Mouse (Mus musculus) myocyte (in vitro differentiated cells): Measurements from ENCODE around the gene Golm1. TPM values are rescaled to one million over a fixed set of nuclear protein-coding genes. Genes with fewer than 3 reads are reported as not detected.
"Not testable (repeated sequence)": the region's sequence is repeated elsewhere in the genome, so short reads cannot be mapped to it uniquely, and the experiment has no call there.

Source experiments
- H3K27me3 ChIP-seq: one replicate; pipeline ENCODE4 v1.6.1; 2011; ENCODE audit not compliant: control insufficient read depth, insufficient read depth, insufficient read length
- H3K36me3 ChIP-seq: one replicate; pipeline ENCODE4 v1.6.1; 2011; ENCODE audit not compliant: control insufficient read depth, insufficient read depth
- H3K4me2 ChIP-seq: one replicate; pipeline ENCODE4 v1.6.1; 2011; ENCODE audit warnings: low read depth, control low read depth
- H3K4me3 ChIP-seq: one replicate; pipeline ENCODE4 v1.5.1; 2011; ENCODE audit warnings: mild to moderate bottlenecking, control low read depth, moderate library complexity
- H3K79me2 ChIP-seq: one replicate; pipeline ENCODE4 v1.6.1; 2011; ENCODE audit not compliant: control insufficient read depth, insufficient read depth
- H3ac ChIP-seq: one replicate; pipeline ENCODE4 v1.6.1; 2011; ENCODE audit not compliant: control insufficient read depth, insufficient read length
- CEBPB ChIP-seq: IDR thresholded peaks from 2 replicates; pipeline ENCODE4 v1.6.1; 2011; ENCODE audit warnings: mild to moderate bottlenecking, moderate library complexity; ENCODE audit not compliant: poor library complexity, insufficient read depth, severe bottlenecking
- E2F4 ChIP-seq: IDR thresholded peaks from one replicate; pipeline ENCODE4 v1.6.1; 2011; ENCODE audit warnings: mild to moderate bottlenecking, control low read depth, moderate library complexity; ENCODE audit not compliant: insufficient read depth
- MAX ChIP-seq: IDR thresholded peaks from one replicate; pipeline ENCODE4 v1.6.1; 2011; ENCODE audit warnings: low read depth, mild to moderate bottlenecking, control low read depth
- MYOD1 ChIP-seq, 3 experiments: IDR thresholded peaks; one replicate each; pipeline ENCODE4 v1.6.1; 2011; ENCODE audit warnings: control low read depth in 2 of 3, low read depth in 2 of 3, mild to moderate bottlenecking in 2 of 3, moderate library complexity in 1 of 3; ENCODE audit not compliant: insufficient read length in 2 of 3, control insufficient read depth in 1 of 3
- MYOG ChIP-seq, 3 experiments: IDR thresholded peaks; one replicate each; pipeline ENCODE4 v1.6.1; 2011; ENCODE audit warnings: control low read depth in 2 of 3, low read depth in 2 of 3, mild to moderate bottlenecking in 2 of 3; ENCODE audit not compliant: insufficient read length in 2 of 3, control insufficient read depth in 1 of 3, insufficient read depth in 1 of 3
- POLR2A ChIP-seq: IDR thresholded peaks from one replicate; pipeline ENCODE4 v1.6.1; 2011; ENCODE audit warnings: low read depth, mild to moderate bottlenecking, control low read depth, moderate library complexity; ENCODE audit not compliant: insufficient read length
- POLR2AphosphoS2 ChIP-seq: IDR thresholded peaks from one replicate; pipeline ENCODE4 v1.6.1; 2011; ENCODE audit warnings: low read depth, control low read depth; ENCODE audit not compliant: insufficient read length
- REST ChIP-seq: IDR thresholded peaks from one replicate; pipeline ENCODE4 v1.6.1; 2011; ENCODE audit warnings: mild to moderate bottlenecking, control low read depth, moderate library complexity; ENCODE audit not compliant: insufficient read depth, insufficient read length
- SRF ChIP-seq: IDR thresholded peaks from one replicate; pipeline ENCODE4 v1.6.1; 2011; ENCODE audit warnings: low read depth; ENCODE audit not compliant: control insufficient read depth, insufficient read length
- TCF12 ChIP-seq: IDR thresholded peaks from one replicate; pipeline ENCODE4 v1.6.1; 2011; ENCODE audit warnings: mild to moderate bottlenecking, control low read depth; ENCODE audit not compliant: poor library complexity, insufficient read depth, severe bottlenecking
- TCF3 ChIP-seq: IDR thresholded peaks from one replicate; pipeline ENCODE4 v1.6.1; 2011; ENCODE audit warnings: low read depth, control low read depth; ENCODE audit not compliant: insufficient read length
- USF1 ChIP-seq: IDR thresholded peaks from one replicate; pipeline ENCODE4 v1.6.1; 2011; ENCODE audit warnings: low read depth, mild to moderate bottlenecking, control low read depth, moderate library complexity
- polyA plus RNA-seq: library from polyadenylated mRNA; unstranded; fragments of >200 nt; fragmentation: generic; extraction: Trizol; gene quantifications from one replicate; pipeline ENCODE4 v1.2.1, GENCODE M21; 2012; ENCODE audit warnings: missing spikeins

Gene Golm1
- polyA plus RNA-seq, 1 experiment: 4.8 TPM

GRCm38 (mm10) chr13:59592630-59593029 lies 83.0 kb downstream of the Golm1 start:
- Histone ChIP-seq H3K4me3 (no peak overlapping the region), H3K27me3 (no peaks in the 10 kb centered on the region), H3K79me2 (peaks cover 18% of the 10 kb centered on the region), H3ac (no peak overlapping the region), H3K4me2 (no peak overlapping the region), H3K36me3 (peaks cover 32% of the 10 kb centered on the region)
- TF ChIP-seq USF1 (no peak), MAX (no peak), MYOD1 (IDR thresholded peaks at IDR 0.05; ENCODE audit: control insufficient read depth in 1 of 3, insufficient read length in 2 of 3, low read depth in 2 of 3) (no peak), E2F4 (no peak), POLR2A (no peak), SRF (no peak), POLR2AphosphoS2 (no peak), CEBPB (no peak), TCF12 (no peak), TCF3 (no peak)

- H3K36me3 ChIP-seq: peaks cover 32% of the 10 kb centered on the region
- not testable (repeated sequence) for H3K4me3 ChIP-seq, H3ac ChIP-seq, H3K27me3 ChIP-seq, H3K4me2 ChIP-seq
- H3K79me2 ChIP-seq: peaks cover 19% of the 10 kb centered on the region
Measured at GRCm38 (mm10) chr13:59592058-59592457, 83.6 kb downstream of the Golm1 start.

GRCm38 (mm10) chr13:59590691-59591090 lies 84.9 kb downstream of the Golm1 start:
- Histone ChIP-seq H3K79me2 (peaks cover 32% of the 10 kb centered on the region), H3K4me3 (no peak overlapping the region), H3K27me3 (no peaks in the 10 kb centered on the region), H3K4me2 (no peak overlapping the region), H3K36me3 (peaks cover 28% of the 10 kb centered on the region), H3ac (no peak overlapping the region)
- TF ChIP-seq POLR2A (no peak), MAX (no peak), TCF3 (no peak), MYOD1 (IDR thresholded peaks at IDR 0.05; ENCODE audit: control insufficient read depth in 1 of 3, insufficient read length in 2 of 3, low read depth in 2 of 3) (no peak), E2F4 (no peak)

- Histone ChIP-seq H3K36me3 (peaks cover 24% of the 10 kb centered on the region), H3K27me3 (no peaks in the 10 kb centered on the region)
- TF ChIP-seq CEBPB (no peak), TCF12 (no peak), TCF3 (no peak), MYOG (IDR thresholded peaks at IDR 0.05; ENCODE audit: control insufficient read depth in 1 of 3, insufficient read depth in 1 of 3, insufficient read length in 2 of 3, low read depth in 2 of 3) (no peak), USF1 (no peak), POLR2AphosphoS2 (no peak), SRF (no peak), REST (no peak), E2F4 (no peak), POLR2A (no peak), MAX (no peak), MYOD1 (IDR thresholded peaks at IDR 0.05; ENCODE audit: control insufficient read depth in 1 of 3, insufficient read length in 2 of 3, low read depth in 2 of 3) (no peak)
Measured at GRCm38 (mm10) chr13:59589672-59590071, 85.9 kb downstream of the Golm1 start.

GRCm38 (mm10) chr13:59587201-59587600 lies 88.4 kb downstream of the Golm1 start:
- TF ChIP-seq MAX (no peak), USF1 (no peak), POLR2A (no peak), E2F4 (no peak), REST (no peak), SRF (no peak), MYOD1 (IDR thresholded peaks at IDR 0.05; ENCODE audit: control insufficient read depth in 1 of 3, insufficient read length in 2 of 3, low read depth in 2 of 3) (no peak), MYOG (IDR thresholded peaks at IDR 0.05; ENCODE audit: control insufficient read depth in 1 of 3, insufficient read depth in 1 of 3, insufficient read length in 2 of 3, low read depth in 2 of 3) (no peak), TCF12 (no peak), CEBPB (no peak), POLR2AphosphoS2 (no peak), TCF3 (no peak)
- Histone ChIP-seq H3K4me2 (peak overlapping the region; percentile 6), H3K79me2 (peaks cover 28% of the 10 kb centered on the region), H3K4me3 (no peak overlapping the region), H3K36me3 (peaks cover 19% of the 10 kb centered on the region), H3K27me3 (no peaks in the 10 kb centered on the region), H3ac (no peak overlapping the region)

More at GRCm38 (mm10) chr13:59589672-59590071, 85.9 kb downstream of the Golm1 start:
- H3K4me3 ChIP-seq: no peak overlapping the region
- H3ac ChIP-seq: no peak overlapping the region
- peaks cover 33% of the 10 kb centered on the region for H3K79me2 ChIP-seq
- no peak overlapping the region for H3K4me2 ChIP-seq

- peak overlapping the region; percentile 41 for H3K4me3 ChIP-seq
- no peaks in the 10 kb centered on the region for H3K27me3 ChIP-seq
- H3ac ChIP-seq: peak overlapping the region; percentile 75
- TF ChIP-seq TCF3 (no peak), MYOG (IDR thresholded peaks at IDR 0.05; ENCODE audit: control insufficient read depth in 1 of 3, insufficient read depth in 1 of 3, insufficient read length in 2 of 3, low read depth in 2 of 3) (no peak), MAX (no peak), USF1 (no peak), POLR2A (no peak), REST (no peak), CEBPB (no peak), MYOD1 (IDR thresholded peaks at IDR 0.05; ENCODE audit: control insufficient read depth in 1 of 3, insufficient read length in 2 of 3, low read depth in 2 of 3) (no peak), POLR2AphosphoS2 (no peak), SRF (no peak), E2F4 (no peak), TCF12 (no peak)
- peak overlapping the region; percentile 85 for H3K4me2 ChIP-seq
- H3K36me3 ChIP-seq: peaks cover 14% of the 10 kb centered on the region
- peaks cover 28% of the 10 kb centered on the region for H3K79me2 ChIP-seq
Measured at GRCm38 (mm10) chr13:59585648-59586005, 90.0 kb downstream of the Golm1 start.
